Mouse (Mus musculus) urinary bladder, postnatal 4 days (tissue): Measurements from ENCODE around the gene Tmprss4.
A peak's percentile ranks its signal among the peaks of the same experiment; 100 is the strongest.

Source experiments
- DNase-seq, 2 experiments: peaks; one replicate each; pipeline ENCODE4 v3.0.0; 2021 to 2022; ENCODE audit warnings: low spot score in 2 of 2

Tmprss4 gene

GRCm38 (mm10) chr9:45203797-45204410, at the start of gene Tmprss4:
Gene Tmprss4 (minus strand): TSS chr9:45204092.
- no peak for DNase-seq

GRCm38 (mm10) chr9:45252395-45252794, 48.5 kb upstream of the Tmprss4 start:
- DNase-seq: no peak

GRCm38 (mm10) chr9:45251990-45252389, 48.1 kb upstream of the Tmprss4 start:
- DNase-seq: no peak

- DNase-seq: no peak
Observed at GRCm38 (mm10) chr9:45251281-45251680, 47.4 kb upstream of the Tmprss4 start.

GRCm38 (mm10) chr9:45250306-45250705, 46.4 kb upstream of the Tmprss4 start:
- no peak for DNase-seq

- no peak for DNase-seq
Observed at GRCm38 (mm10) chr9:45247536-45247935, 43.6 kb upstream of the Tmprss4 start.

GRCm38 (mm10) chr9:45246060-45246459, 42.2 kb upstream of the Tmprss4 start:
- no peak for DNase-seq

GRCm38 (mm10) chr9:45245432-45245831, 41.5 kb upstream of the Tmprss4 start:
- no peak for DNase-seq

GRCm38 (mm10) chr9:45241397-45241796, 37.5 kb upstream of the Tmprss4 start:
- DNase-seq: no peak

- DNase-seq: no peak
Observed at GRCm38 (mm10) chr9:45236744-45237143, 32.9 kb upstream of the Tmprss4 start.

- no peak for DNase-seq
Observed at GRCm38 (mm10) chr9:45235668-45236227, 31.9 kb upstream of the Tmprss4 start.

GRCm38 (mm10) chr9:45229359-45229758, 25.5 kb upstream of the Tmprss4 start:
- DNase-seq: no peak

- peak; percentile 78 to 96 for DNase-seq
Observed at GRCm38 (mm10) chr9:45221567-45221966, 17.7 kb upstream of the Tmprss4 start.

- DNase-seq: no peak
Observed at GRCm38 (mm10) chr9:45219644-45220043, 15.8 kb upstream of the Tmprss4 start.

- DNase-seq: no peak
Observed at GRCm38 (mm10) chr9:45215526-45216179, 11.8 kb upstream of the Tmprss4 start.

- no peak for DNase-seq
Observed at GRCm38 (mm10) chr9:45212001-45212400, 8.1 kb upstream of the Tmprss4 start.

- no peak for DNase-seq
Observed at GRCm38 (mm10) chr9:45207015-45207743, 3.3 kb upstream of the Tmprss4 start.

GRCm38 (mm10) chr9:45206121-45206520, 2.2 kb upstream of the Tmprss4 start:
- DNase-seq: no peak

GRCm38 (mm10) chr9:45205143-45205542, 1.3 kb upstream of the Tmprss4 start:
- DNase-seq: no peak

GRCm38 (mm10) chr9:45202021-45202798, 1.7 kb downstream of the Tmprss4 start:
- no peak for DNase-seq

- no peak for DNase-seq
Observed at GRCm38 (mm10) chr9:45201319-45201947, 2.5 kb downstream of the Tmprss4 start.
